Mouse (Mus musculus) liver, postnatal 0 days (tissue): ENCODE data around the gene Tns4.

Experiments used
- CTCF ChIP-seq: sonication (generic); IDR thresholded peaks from 2 replicates; pipeline ENCODE4 v1.5.1; 2016; ENCODE audit warnings: antibody characterized with exemption, low read depth
- EP300 ChIP-seq: IDR thresholded peaks from 2 replicates; pipeline ENCODE4 v1.6.1; 2016; ENCODE audit warnings: antibody characterized with exemption, low read depth, mild to moderate bottlenecking

GRCm38 (mm10) chr11:99137385-99137784 is 48.3 kb upstream of the Tns4 start:
- TF ChIP-seq CTCF (no peak), EP300 (no peak)
